Mouse (Mus musculus): ENCODE results near the gene Krtap5-4. TPM values are rescaled to one million over a fixed set of nuclear protein-coding genes. Genes with fewer than 3 reads are reported as not detected.
"Not testable (repeated sequence)": the region's sequence is repeated elsewhere in the genome, so short reads cannot be mapped to it uniquely, and the experiment has no call there.

Krtap5-4 gene
- polyA plus RNA-seq, 1 experiment: not detected

- H3K79me2 ChIP-seq (ENCODE audit: control insufficient read depth, insufficient read depth); H3K4me3 ChIP-seq; H3K36me3 ChIP-seq (ENCODE audit: control insufficient read depth, insufficient read depth); H3ac ChIP-seq (ENCODE audit: control insufficient read depth, insufficient read length); H3K4me2 ChIP-seq (ENCODE audit: low read depth); H3K27me3 ChIP-seq (ENCODE audit: control insufficient read depth, insufficient read depth, insufficient read length): not testable (repeated sequence)
- TF ChIP-seq MYOG (IDR thresholded peaks at IDR 0.05; ENCODE audit: control insufficient read depth in 1 of 3, insufficient read depth in 1 of 3, insufficient read length in 2 of 3, low read depth in 2 of 3) (peak in 1 of 3 experiments; percentile 24), MYOD1 (IDR thresholded peaks at IDR 0.05; ENCODE audit: control insufficient read depth in 1 of 3, insufficient read length in 2 of 3, low read depth in 2 of 3) (peak in 2 of 3 experiments; percentile 42 to 58)
Observed at GRCm38 (mm10) chr7:142303929-142304328, 580 bp downstream of the Krtap5-4 start.

GRCm38 (mm10) chr7:142314600-142315285, 11.4 kb downstream of the Krtap5-4 start:
- Histone ChIP-seq H3K27me3 (ENCODE audit: control insufficient read depth, insufficient read depth, insufficient read length) (no peaks in the 10 kb centered on the region), H3K36me3 (ENCODE audit: control insufficient read depth, insufficient read depth) (no peaks in the 10 kb centered on the region), H3K4me2 (ENCODE audit: low read depth) (no peak overlapping the region), H3K4me3 (no peak overlapping the region), H3ac (ENCODE audit: control insufficient read depth, insufficient read length) (no peak overlapping the region), H3K79me2 (ENCODE audit: control insufficient read depth, insufficient read depth) (no peaks in the 10 kb centered on the region)
- TF ChIP-seq POLR2AphosphoS2 (IDR thresholded peaks at IDR 0.05; ENCODE audit: insufficient read length, low read depth) (no peak), MYOD1 (IDR thresholded peaks at IDR 0.05; ENCODE audit: control insufficient read depth in 1 of 3, insufficient read length in 2 of 3, low read depth in 2 of 3) (peak; percentile 1 to 47 (median 28)), CEBPB (IDR thresholded peaks at IDR 0.05; ENCODE audit: insufficient read depth, poor library complexity, severe bottlenecking) (no peak), POLR2A (IDR thresholded peaks at IDR 0.05; ENCODE audit: insufficient read length, low read depth) (no peak), MAX (IDR thresholded peaks at IDR 0.05; ENCODE audit: low read depth) (no peak), SRF (IDR thresholded peaks at IDR 0.05; ENCODE audit: control insufficient read depth, insufficient read length, low read depth) (no peak), MYOG (IDR thresholded peaks at IDR 0.05; ENCODE audit: control insufficient read depth in 1 of 3, insufficient read depth in 1 of 3, insufficient read length in 2 of 3, low read depth in 2 of 3) (no peak)

GRCm38 (mm10) chr7:142316558-142316957, 13.2 kb downstream of the Krtap5-4 start:
- no peaks in the 10 kb centered on the region for H3K79me2 ChIP-seq (ENCODE audit: control insufficient read depth, insufficient read depth)
- TF ChIP-seq MYOD1 (IDR thresholded peaks at IDR 0.05; ENCODE audit: control insufficient read depth in 1 of 3, insufficient read length in 2 of 3, low read depth in 2 of 3) (no peak), MAX (IDR thresholded peaks at IDR 0.05; ENCODE audit: low read depth) (no peak), TCF12 (IDR thresholded peaks at IDR 0.05; ENCODE audit: insufficient read depth, poor library complexity, severe bottlenecking) (no peak), TCF3 (IDR thresholded peaks at IDR 0.05; ENCODE audit: insufficient read length, low read depth) (no peak), CEBPB (IDR thresholded peaks at IDR 0.05; ENCODE audit: insufficient read depth, poor library complexity, severe bottlenecking) (no peak), POLR2A (IDR thresholded peaks at IDR 0.05; ENCODE audit: insufficient read length, low read depth) (no peak), USF1 (IDR thresholded peaks at IDR 0.05; ENCODE audit: low read depth) (no peak), E2F4 (IDR thresholded peaks at IDR 0.05; ENCODE audit: insufficient read depth) (no peak), SRF (IDR thresholded peaks at IDR 0.05; ENCODE audit: control insufficient read depth, insufficient read length, low read depth) (no peak), MYOG (IDR thresholded peaks at IDR 0.05; ENCODE audit: control insufficient read depth in 1 of 3, insufficient read depth in 1 of 3, insufficient read length in 2 of 3, low read depth in 2 of 3) (no peak), REST (IDR thresholded peaks at IDR 0.05; ENCODE audit: insufficient read depth, insufficient read length) (no peak), POLR2AphosphoS2 (IDR thresholded peaks at IDR 0.05; ENCODE audit: insufficient read length, low read depth) (no peak)
- no peak overlapping the region for H3K4me3 ChIP-seq

GRCm38 (mm10) chr7:142317216-142317615, 13.9 kb downstream of the Krtap5-4 start:
- no peak overlapping the region for H3ac ChIP-seq (ENCODE audit: control insufficient read depth, insufficient read length)
- H3K4me2 ChIP-seq (ENCODE audit: low read depth): no peak overlapping the region
- H3K79me2 ChIP-seq (ENCODE audit: control insufficient read depth, insufficient read depth): no peaks in the 10 kb centered on the region
- no peak overlapping the region for H3K4me3 ChIP-seq
- TF ChIP-seq POLR2A (IDR thresholded peaks at IDR 0.05; ENCODE audit: insufficient read length, low read depth): no peak
- no peak for TF ChIP-seq TCF3 (IDR thresholded peaks at IDR 0.05; ENCODE audit: insufficient read length, low read depth)
- TF ChIP-seq MAX (IDR thresholded peaks at IDR 0.05; ENCODE audit: low read depth): no peak
- TF ChIP-seq E2F4 (IDR thresholded peaks at IDR 0.05; ENCODE audit: insufficient read depth): no peak
- no peak for TF ChIP-seq USF1 (IDR thresholded peaks at IDR 0.05; ENCODE audit: low read depth)
- TF ChIP-seq REST (IDR thresholded peaks at IDR 0.05; ENCODE audit: insufficient read depth, insufficient read length): no peak
- no peak for TF ChIP-seq POLR2AphosphoS2 (IDR thresholded peaks at IDR 0.05; ENCODE audit: insufficient read length, low read depth)
- no peak for TF ChIP-seq MYOD1 (IDR thresholded peaks at IDR 0.05; ENCODE audit: control insufficient read depth in 1 of 3, insufficient read length in 2 of 3, low read depth in 2 of 3)
- no peak for TF ChIP-seq MYOG (IDR thresholded peaks at IDR 0.05; ENCODE audit: control insufficient read depth in 1 of 3, insufficient read depth in 1 of 3, insufficient read length in 2 of 3, low read depth in 2 of 3)
- TF ChIP-seq SRF (IDR thresholded peaks at IDR 0.05; ENCODE audit: control insufficient read depth, insufficient read length, low read depth): no peak
- no peak for TF ChIP-seq CEBPB (IDR thresholded peaks at IDR 0.05; ENCODE audit: insufficient read depth, poor library complexity, severe bottlenecking)
- no peak for TF ChIP-seq TCF12 (IDR thresholded peaks at IDR 0.05; ENCODE audit: insufficient read depth, poor library complexity, severe bottlenecking)
- H3K36me3 ChIP-seq (ENCODE audit: control insufficient read depth, insufficient read depth): no peaks in the 10 kb centered on the region
- H3K27me3 ChIP-seq (ENCODE audit: control insufficient read depth, insufficient read depth, insufficient read length): no peaks in the 10 kb centered on the region

More at GRCm38 (mm10) chr7:142316558-142316957, 13.2 kb downstream of the Krtap5-4 start:
- H3K4me2 ChIP-seq (ENCODE audit: low read depth): no peak overlapping the region
- H3ac ChIP-seq (ENCODE audit: control insufficient read depth, insufficient read length): no peak overlapping the region
- H3K36me3 ChIP-seq (ENCODE audit: control insufficient read depth, insufficient read depth): no peaks in the 10 kb centered on the region
- H3K27me3 ChIP-seq (ENCODE audit: control insufficient read depth, insufficient read depth, insufficient read length): no peaks in the 10 kb centered on the region

GRCm38 (mm10) chr7:142319124-142319523, 15.8 kb downstream of the Krtap5-4 start:
- H3ac ChIP-seq (ENCODE audit: control insufficient read depth, insufficient read length): no peak overlapping the region
- no peak overlapping the region for H3K4me3 ChIP-seq
- H3K36me3 ChIP-seq (ENCODE audit: control insufficient read depth, insufficient read depth): no peaks in the 10 kb centered on the region
- H3K27me3 ChIP-seq (ENCODE audit: control insufficient read depth, insufficient read depth, insufficient read length): no peaks in the 10 kb centered on the region
- TF ChIP-seq POLR2AphosphoS2 (IDR thresholded peaks at IDR 0.05; ENCODE audit: insufficient read length, low read depth) (no peak), REST (IDR thresholded peaks at IDR 0.05; ENCODE audit: insufficient read depth, insufficient read length) (no peak), POLR2A (IDR thresholded peaks at IDR 0.05; ENCODE audit: insufficient read length, low read depth) (no peak), SRF (IDR thresholded peaks at IDR 0.05; ENCODE audit: control insufficient read depth, insufficient read length, low read depth) (no peak), TCF3 (IDR thresholded peaks at IDR 0.05; ENCODE audit: insufficient read length, low read depth) (no peak), MAX (IDR thresholded peaks at IDR 0.05; ENCODE audit: low read depth) (no peak), TCF12 (IDR thresholded peaks at IDR 0.05; ENCODE audit: insufficient read depth, poor library complexity, severe bottlenecking) (no peak), MYOG (IDR thresholded peaks at IDR 0.05; ENCODE audit: control insufficient read depth in 1 of 3, insufficient read depth in 1 of 3, insufficient read length in 2 of 3, low read depth in 2 of 3) (no peak), USF1 (IDR thresholded peaks at IDR 0.05; ENCODE audit: low read depth) (no peak), CEBPB (IDR thresholded peaks at IDR 0.05; ENCODE audit: insufficient read depth, poor library complexity, severe bottlenecking) (no peak), E2F4 (IDR thresholded peaks at IDR 0.05; ENCODE audit: insufficient read depth) (no peak)
- H3K79me2 ChIP-seq (ENCODE audit: control insufficient read depth, insufficient read depth): no peaks in the 10 kb centered on the region
- H3K4me2 ChIP-seq (ENCODE audit: low read depth): no peak overlapping the region
